Mouse (Mus musculus) common myeloid progenitor, adult 5-6 weeks (primary cell): ENCODE results near the gene Msx3. TPM values are rescaled to one million over a fixed set of nuclear protein-coding genes. Genes with fewer than 3 reads are reported as not detected.

Experiments
- ATAC-seq: replicated peaks from 2 replicates; pipeline ENCODE4 v1.8.0; 2016; ENCODE audit warnings: low read depth, mild to moderate bottlenecking, moderate TSS enrichment, inconsistent platforms; ENCODE audit not compliant: poor library complexity, severe bottlenecking
- total RNA-seq: library from RNA; stranded (forward); fragments of 200-1000, 187-1606 nt; gene quantifications from 2 replicates; pipeline ENCODE4 v1.2.3, GENCODE M21; 2017

Msx3 gene
- total RNA-seq, 1 experiment from 2014 or later = not detected

DNA sequence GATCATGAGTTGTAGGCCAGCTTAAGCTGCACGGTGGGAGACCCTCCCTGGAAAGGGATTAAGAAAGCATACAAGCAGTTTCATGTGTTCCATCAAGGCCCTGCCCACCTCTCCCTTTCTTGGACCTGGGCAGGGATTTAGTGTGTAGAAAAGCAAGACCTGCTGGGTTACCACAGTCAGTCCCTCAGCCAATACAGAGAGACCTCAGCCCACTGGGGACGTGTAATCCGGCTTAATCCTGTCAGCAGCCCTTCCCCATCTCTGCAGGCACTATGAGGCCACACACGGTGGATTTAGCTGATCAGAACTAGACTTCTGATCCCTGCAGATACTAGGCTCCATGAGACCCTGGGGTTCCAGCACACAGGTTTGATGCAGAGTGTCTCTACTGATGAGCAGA lies 10.7 kb upstream of the Msx3 start:
- ATAC-seq = no peak

DNA sequence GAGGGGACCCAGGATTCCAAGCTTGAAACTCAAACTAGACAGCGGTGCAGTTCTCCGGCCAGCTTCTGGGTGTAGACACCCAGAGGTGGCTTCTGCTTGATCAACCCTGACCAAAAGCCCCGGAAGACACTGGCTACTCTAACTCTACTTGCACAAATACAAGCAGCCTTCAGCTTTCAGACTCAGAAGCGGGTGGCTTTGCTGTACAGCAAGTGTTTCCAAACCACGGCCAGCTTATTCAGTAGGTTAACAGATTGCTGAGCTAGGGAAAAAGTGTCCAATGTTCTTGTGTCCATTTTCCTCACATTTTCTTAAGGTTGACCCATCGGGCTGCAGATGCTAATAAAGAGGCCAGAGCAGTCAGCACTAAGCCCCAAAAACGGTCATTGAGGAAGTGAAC lies 9.6 kb upstream of the Msx3 start:
- no peak for ATAC-seq

DNA sequence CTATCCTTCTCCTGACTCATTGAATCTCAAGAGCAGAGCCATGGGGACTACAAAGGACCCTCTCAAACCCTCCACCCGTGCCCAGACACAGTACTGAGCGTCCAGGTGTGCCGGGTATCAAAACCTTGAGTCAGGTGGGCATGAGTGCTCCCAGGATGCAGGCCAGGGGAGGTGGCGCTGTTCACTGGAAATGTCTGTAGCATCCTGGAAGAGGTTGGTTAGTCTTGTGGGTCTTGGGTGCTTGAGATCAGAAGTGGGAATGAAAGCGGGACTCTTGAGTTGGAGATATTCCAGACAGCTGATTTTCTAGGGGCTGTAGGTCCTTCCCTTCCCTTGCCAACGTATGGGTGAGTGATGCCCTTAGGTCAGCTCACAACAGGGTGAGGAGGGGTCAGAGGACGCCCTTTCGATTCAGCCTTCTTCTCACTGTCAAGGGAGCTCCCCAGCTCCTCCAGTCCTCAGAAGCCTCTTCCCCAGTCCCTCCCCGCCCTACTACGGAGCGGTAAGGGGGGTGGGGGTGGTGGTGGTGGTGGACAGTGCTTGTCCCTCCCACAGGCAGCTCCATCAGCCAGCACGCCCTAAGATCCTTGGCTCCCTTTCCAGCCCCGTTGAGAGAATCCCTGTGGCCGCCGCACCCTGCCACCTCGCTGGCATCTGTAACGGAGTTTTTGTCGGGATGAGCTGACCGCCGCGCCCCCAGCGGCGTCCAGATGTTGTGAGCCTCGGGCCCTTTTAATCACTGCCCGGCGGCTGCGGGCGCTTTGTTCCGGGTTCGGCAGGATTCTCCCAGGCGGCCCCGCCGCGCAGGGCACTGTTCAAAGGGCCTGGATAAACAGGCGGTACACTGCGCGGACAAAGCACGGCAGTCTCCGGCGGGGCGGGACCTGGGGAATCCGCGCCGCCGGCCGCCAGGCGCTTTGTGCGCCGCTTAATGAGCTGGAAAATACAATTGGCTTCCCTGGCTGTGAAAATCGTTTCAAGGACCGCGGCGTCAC lies 8.8 kb upstream of the Msx3 start:
- peak; percentile 34 for ATAC-seq

DNA sequence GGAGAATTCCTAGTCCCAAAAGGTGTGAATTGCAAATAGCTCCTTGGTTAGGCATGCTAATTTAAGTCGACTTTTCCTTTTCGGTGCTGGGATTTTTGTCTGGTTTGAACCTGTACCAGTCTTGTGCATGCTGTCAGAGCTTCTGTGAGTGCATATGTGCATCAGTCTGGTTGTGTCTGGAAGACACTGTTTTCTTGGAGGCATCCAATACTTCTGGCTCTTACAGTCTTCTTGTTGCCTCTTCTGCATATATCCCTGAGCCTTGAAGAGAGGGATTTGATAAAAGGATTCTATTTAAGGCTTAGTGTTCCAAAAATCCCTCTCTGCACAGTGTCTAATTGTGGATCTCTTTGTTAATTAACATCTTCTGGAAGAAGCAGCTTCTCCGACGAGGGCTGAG lies 5.2 kb upstream of the Msx3 start:
- no peak for ATAC-seq

DNA sequence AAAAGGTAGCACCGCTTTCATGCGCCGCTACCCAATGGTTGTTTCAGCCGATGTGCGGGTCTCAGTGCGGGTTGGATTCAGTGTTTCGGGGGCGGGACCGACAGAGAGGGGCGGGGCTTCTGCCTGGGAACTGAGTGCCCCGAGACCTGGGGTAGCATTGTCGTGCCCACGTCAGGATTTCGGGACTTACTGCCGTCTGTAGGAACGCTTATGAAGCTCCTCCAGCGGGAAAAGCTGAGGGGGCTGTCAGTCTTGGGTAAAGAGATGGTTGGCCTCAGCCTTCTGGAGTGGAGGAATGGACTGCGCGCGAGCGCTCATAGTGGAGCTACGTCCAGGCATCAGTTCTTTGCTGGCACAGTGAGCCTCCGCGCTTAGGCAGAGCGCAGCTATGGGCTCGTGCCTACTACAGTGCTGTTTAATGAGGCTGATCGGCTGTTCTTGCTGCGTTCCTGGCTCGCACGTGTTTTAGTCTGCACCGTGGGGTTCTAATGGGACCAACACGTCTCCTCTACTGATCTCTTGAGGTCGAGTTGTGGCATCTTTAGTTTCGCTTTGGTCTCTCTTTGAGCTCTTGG lies 313 bp upstream of the Msx3 start:
- peak; percentile 59 for ATAC-seq

DNA sequence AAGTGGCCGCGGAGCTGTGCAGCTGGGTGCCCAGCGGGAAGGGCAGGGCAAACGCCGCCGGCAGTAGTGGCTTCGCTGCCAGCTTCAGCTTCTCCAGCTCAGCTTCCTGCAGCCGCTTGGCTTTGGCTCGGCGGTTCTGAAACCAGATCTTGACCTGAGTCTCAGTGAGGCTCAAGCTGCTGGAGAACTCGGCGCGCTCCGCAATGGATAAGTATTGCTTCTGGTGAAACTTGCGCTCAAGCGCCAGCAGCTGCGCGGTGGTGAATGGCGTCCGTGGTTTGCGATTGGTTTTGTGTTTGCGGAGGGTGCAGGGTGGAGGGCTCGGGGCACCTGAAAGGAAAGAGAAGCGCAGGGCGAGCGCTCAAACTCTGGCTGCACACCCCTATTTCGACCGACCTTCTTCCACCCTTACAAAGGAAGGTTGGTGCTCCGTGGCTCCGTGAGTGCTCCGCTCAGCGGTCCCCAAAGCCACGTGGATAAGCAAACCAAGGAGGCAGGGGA lies 1.0 kb downstream of the Msx3 start:
- peak; percentile 31 for ATAC-seq

DNA sequence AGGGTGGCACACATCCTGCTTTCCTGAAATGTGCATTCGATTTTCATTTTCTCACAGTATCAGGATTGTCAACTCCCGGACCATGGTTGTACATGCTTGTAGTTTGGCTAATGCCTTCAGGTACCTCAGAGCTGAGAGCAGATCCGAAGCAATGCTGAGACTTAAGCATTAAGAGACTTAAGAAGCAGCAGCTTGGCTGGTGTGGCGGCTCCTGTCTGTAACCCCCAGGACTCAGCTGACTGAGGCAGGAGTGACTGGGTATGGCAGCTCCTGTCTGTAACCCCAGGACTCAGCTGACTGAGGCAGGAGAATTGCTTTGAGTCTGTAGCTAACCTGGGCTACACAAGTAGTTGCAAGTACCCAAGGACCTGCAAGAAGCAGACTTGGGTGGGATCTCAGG lies 3.3 kb downstream of the Msx3 start:
- no peak for ATAC-seq

DNA sequence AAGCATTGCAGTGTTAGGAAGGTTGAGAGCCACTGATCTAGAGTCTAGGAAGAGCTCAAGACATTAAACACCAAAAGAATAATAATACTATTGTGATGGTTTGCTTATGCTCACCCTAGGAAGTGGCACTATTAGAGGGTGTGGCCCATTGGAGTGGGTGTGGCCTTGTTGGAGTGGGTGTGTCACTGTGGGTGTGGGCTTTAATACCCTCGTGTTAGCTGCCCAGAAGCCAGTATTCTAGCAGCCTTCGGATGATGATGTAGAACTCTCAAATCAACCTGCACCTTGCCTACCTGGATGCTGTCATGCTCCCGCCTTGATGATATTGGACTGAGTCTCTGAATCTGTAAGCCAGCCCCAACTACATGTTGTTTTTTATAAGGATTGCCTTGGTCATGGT lies 6.2 kb downstream of the Msx3 start:
- no peak for ATAC-seq

DNA sequence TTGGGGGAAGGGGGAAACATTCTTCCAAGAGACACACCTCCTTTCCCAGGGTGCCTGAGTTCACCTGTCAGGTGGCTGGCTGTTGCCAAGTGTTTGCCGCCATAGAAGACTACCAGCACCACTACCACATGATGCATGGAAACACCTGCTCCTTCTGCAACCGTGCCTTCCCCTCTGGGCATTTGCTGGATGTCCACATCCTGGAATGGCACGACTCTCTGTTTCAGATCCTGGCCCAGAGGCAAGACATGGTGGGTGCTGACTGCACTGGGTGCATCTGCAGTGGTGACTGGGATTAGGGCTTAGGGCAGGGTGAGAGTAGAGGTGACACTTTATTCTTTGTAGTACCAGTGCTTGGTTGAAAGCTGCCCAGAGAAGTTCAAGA lies 11.7 kb downstream of the Msx3 start:
- ATAC-seq = no peak

DNA sequence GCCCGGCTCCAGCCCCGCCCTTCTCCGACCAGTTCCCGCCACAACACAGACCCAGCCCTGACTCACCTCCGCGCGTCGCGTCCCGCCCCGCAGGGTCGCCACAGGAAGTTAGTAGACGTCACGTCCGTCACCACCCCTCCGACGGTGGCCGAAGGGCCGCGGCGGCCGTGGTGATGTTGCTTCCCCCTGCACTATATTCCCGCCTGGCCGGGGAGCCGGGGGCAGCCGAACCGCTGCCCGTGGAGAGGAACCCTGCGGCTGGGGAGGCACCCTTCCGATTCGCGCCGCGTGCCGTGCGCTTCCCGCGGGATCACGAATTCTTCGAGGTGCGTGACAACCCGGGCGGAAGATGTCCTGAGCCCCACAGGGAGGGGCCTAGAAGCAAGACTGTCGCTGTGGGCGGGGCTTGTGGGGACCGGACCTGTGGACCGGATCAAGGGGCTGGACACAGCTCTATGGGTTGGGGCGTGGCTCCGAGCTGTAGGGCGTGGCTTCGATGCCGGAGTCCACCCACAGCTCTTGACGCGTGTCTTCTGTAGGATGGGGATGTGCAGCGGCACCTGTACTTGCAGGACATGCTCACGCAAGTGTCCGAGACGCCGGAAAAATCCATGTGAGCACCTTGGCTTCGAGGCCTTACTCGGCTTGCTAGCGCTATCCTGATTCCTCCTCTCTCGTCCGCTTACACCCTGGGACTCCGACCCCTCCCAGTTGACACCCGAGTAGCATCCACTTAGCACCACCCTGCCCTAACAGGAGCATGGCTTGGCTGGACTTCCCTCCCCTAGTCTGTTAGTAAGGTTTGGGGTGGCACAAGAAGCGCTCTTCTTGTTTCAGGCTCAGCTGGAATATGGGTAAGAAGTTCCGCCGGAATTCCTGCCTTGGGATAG lies 12.4 kb downstream of the Msx3 start, which contains the start of the genes Zfp511 and Tubgcp2:
Gene Zfp511, plus strand, starts transcription at position 111 of the 890 bp plus-strand sequence.
Gene Tubgcp2, minus strand, starts transcription at position 389 of the 890 bp plus-strand sequence.
- ATAC-seq = peak; percentile 90

DNA sequence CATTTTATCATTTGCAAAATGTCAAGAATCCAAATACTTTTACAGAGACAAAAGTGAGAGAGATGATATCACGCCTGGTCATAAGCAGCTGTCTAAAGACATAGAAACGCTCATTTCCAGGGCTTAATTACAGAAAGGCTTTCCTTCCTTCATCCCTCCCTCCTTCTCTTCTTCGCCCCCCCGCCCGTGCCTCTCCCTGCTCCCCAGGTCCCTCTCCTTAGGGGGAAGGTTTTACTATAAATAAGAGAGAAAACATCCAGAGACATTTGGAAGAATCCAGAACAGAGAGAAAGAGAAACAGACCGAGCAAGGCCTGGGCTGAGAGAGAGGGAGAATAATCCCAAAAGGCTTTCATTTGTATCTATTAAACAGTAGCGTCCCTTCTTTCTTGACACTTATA lies 13.4 kb downstream of the Msx3 start:
- no peak for ATAC-seq

DNA sequence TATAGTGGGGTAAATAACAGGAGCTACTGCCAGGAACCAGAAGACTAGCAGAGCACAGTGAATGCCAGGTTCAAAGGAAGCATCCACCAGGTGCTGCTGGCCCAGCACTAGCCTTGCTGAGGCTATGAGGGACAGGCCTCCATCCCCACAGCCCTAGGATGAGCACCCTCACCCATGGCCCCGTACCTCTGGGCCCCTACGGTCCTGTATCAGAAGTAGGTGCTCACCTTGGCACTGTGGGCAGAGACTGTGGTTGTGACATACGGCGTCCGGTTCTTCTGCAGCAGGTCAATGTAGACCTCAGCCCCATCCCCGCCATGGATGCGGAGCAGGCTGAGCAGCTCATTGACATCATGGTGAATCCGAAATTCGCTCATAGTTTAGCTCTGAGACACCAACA lies 15.5 kb downstream of the Msx3 start:
- ATAC-seq = no peak

DNA sequence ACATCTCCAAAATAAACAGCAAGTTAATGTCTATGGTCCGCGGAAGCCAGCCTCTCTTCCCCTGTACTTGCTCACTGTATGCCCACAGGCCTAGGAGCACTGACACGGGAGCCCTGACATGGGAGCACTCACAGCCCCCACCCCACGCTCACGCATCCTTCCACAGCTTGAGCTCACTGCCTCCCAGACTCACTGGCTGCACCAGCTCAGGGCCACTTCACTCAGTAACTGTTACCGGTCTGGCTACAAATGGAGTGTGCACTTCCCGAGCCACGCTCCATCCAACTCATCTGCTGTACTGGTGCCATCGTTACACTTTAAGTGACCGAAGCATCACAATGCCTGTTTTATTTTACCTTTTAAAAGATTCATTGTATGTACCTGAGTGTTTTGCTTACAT lies 16.5 kb downstream of the Msx3 start:
- no peak for ATAC-seq

DNA sequence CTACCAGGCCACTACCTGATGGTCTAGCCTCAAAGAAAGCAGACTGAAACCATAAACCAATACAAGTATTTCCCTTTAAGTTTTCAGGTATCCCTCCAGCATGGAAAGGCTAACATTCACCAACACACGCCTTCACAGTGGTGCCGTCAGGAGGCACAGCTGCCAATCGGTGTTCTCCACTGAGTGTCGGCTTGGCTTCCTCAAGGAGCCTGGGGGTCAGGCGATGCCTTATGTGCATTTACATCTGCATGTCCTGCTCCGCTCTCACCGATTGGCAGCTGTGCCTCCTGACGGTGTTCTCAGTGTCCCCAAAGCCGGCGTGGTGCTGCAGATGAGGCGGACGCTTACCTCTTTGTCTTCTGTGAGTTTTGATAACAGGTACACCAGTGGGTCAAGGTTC lies 17.1 kb downstream of the Msx3 start:
- ATAC-seq = no peak

DNA sequence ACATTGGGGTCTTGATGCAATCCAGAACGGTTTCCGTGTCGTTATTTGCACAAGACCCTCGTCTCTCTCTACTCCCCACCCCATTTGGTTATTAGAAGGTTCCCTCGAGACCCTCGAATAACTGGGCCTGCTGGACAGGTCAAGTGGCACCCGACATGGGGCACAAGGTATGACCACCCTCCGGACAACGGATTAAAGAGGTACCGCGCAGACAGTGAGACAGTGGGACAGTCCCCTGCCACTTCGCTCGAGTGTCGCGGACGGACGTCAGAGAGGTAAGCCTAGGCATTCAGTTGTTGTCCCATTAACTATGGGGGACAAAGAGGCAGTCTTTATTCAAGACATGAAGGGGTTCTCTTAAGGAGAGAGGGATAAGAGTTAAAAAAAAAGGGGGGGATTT lies 37.6 kb downstream of the Msx3 start:
- ATAC-seq = no peak

DNA sequence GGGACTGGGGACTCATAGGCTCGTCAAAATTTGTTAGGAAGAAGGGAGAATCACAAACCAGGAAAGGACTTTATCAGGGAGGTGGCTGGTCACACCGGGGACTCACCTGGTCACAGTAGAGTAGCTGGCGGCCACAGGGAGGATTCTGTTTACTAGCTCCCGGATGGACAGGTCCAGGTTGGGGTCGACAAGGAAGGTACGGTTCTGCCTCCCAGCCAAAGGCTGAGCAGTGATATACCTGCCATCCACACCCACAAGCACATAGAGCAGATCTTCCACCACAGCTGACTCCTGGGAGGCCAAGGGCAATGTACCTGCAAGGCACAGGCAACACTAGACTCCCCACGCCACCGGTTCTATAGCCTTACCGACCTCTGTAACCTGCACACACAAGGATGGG lies 41.1 kb downstream of the Msx3 start:
- ATAC-seq = no peak

DNA sequence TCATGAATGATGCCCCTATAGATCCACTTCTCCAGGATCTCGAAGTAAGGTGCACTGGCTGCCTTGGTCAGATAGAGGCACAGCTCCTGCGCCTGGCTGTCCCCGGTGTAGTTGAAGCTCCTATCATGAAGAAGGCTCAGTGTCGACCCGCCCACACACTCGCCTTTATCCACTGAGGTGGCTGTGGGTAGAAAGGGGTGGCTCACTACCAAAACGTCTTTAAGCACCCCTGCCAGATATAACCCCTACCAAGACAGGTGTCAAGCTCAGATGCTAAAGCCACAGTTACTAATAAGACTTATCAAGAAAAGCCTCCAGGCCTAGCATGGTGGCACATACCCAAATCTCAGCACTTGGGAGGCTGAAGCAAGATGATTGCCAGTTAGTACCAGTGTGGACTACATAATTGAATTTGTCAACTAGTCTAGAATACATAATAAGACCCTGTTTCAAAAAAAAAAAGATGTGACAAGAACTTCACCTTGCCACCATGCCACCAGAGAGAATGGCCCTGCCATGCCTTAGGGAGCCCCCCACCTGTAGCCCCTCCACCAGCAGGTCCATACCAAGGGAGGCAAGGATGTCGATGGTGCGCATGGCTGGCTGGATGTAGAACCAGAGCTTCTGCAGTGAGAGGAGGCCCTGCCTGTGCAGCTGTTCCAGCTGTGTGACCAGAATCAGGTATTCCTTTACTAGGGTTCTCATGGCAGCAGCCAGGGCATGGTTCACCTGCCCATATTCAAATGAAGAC lies 41.9 kb downstream of the Msx3 start:
- ATAC-seq = peak; percentile 29; the same call in 1 of the 2 replicates

DNA sequence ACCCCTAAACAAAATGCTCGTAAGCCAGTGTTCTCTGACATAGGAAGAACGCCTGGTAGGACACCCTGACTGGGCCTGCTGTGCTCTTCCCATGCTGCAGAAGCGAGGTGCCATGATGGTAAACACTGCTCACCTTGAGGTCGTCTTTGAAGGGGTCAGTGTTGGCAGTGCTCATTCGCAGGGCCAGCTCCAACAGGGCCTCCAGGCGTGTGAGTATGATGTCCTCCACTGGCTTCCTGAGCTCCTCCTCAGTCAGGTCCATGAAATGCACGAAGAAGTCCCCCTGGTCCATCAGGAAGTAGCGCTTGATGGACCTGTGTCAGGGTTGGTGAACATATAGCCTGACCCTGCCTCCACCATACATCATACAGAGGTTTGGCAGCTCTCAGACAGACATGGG lies 44.2 kb downstream of the Msx3 start:
- no peak for ATAC-seq

DNA sequence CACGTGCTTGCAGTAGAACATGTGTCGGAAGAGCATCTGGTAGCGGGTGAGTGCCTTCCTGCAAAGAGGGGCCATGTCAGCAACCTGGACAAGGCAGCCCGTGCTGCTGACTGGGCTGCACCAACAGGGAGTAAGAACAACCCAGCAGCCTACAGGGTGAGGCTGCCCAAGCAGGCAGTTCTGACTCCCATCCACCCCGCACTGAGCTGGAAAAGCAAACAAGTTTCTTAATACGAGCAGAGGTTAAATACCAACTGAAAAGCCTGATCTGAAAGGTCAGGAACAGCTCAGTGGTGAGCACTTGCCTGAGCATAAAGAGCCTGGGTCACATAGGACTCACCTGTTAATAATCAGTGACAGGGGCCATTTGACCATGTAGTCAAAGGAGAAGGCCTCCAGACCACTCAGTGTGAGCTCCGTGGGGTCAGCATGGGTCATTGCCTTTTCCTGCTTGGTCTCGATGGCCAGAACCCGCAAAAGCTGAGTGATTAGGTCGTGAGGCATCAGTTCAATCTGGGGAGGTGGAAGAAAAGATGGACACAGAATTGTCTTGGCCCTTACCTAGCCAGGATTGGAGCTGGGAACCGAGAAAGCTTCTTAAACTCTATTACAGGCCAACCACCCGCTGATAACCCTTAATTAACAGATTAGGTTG lies 47.7 kb downstream of the Msx3 start:
- ATAC-seq = no peak
